Mouse (Mus musculus): Measurements from ENCODE around the gene Btc. TPM values are rescaled to one million over a fixed set of nuclear protein-coding genes. Genes with fewer than 3 reads are reported as not detected.

Btc gene
- 0.19 and 0.61 TPM in 2 replicates for polyA plus RNA-seq (2012; ENCODE audit: low replicate concordance)

GRCm38 (mm10) chr5:91402339-91403211, at the start of gene Btc:
Gene Btc, minus strand, starts transcription at chr5:91402994.

Other genes starting within 250 kb of the Btc start
- 0.30 and 0.47 TPM in 2 replicates for gene Parm1, start 114.6 kb upstream of the Btc start, polyA plus RNA-seq (2012; ENCODE audit: low replicate concordance)

Data from leukemia stem cell, adult 10-12 weeks (primary cell).